Mouse (Mus musculus) thymus, postnatal 10 days (tissue): ENCODE results near the gene Mroh2a.

Experiments used
- DNase-seq, 2 experiments: peaks; one replicate each; pipeline ENCODE4 v3.0.0; 2021; ENCODE audit warnings: low spot score in 2 of 2

Gene Mroh2a

DNA sequence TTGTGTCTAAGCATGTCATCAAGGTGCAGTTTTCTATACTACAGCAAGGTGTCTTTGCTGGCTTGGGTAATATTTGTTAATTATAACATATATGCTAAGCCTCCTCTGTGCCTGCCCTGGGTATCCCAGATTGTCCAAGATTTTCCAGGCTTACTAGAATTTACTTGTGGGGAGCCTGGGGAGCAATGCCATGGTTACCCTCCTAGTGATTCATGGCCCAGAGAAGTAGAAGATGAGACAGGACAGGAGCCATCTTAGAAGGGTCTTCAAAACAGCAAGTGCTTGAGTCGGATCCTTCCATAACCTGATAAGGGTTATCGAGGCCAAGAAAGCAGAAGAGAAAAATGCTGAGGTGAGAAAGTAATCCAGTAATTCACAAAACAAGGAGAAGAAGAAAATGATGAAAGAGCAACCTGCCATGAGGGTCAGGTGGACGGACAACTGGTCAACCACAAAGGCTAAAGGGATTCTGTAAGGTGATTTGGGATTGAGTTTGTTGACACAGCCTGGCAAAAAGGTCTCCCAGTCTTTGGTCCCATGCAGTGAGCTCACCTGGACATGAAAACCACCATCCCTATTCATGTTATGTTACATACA is 64.7 kb downstream of the Mroh2a start:
- DNase-seq: peak in 1 of 2 experiments; percentile 11

DNA sequence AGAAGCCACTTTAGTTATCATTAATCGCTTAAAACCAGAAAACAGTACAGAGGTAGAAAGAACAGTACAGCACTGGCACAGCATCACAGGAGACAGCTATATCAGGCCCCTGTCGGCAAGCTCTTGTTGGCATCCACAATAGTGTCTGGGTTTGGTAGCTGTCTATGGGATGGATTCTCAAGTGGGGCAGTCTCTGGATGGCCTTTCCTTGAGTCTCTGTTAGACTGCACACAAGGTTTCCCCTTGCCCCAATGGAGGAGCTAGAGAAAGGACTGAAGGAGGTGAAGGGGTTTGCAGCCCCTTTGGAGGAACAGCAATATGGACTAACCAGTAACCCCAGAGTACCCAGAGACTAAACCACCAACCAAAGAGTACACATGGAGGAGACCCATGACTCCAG is 65.3 kb downstream of the Mroh2a start:
- peak in 1 of 2 experiments; percentile 6 for DNase-seq

DNA sequence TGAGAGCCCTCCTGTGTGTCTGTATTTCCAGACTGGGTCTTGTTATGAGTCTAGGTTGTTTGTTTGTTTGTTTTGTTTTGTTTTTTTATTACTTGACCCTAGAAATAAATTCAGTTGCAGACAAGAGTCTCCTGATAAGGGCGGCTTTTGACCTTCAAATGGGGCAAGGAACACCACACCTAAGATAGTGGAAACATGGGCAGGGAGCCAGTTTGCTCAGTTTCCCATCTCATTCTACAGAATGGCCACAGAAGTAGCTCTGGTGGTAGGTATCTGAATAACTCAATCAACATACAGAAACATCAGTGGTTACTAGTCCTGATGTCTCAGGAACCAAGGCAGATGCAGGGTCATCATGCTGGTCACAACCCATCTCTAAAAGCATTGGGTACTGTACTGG is 67.9 kb downstream of the Mroh2a start:
- DNase-seq: peak in 1 of 2 experiments; percentile 7

DNA sequence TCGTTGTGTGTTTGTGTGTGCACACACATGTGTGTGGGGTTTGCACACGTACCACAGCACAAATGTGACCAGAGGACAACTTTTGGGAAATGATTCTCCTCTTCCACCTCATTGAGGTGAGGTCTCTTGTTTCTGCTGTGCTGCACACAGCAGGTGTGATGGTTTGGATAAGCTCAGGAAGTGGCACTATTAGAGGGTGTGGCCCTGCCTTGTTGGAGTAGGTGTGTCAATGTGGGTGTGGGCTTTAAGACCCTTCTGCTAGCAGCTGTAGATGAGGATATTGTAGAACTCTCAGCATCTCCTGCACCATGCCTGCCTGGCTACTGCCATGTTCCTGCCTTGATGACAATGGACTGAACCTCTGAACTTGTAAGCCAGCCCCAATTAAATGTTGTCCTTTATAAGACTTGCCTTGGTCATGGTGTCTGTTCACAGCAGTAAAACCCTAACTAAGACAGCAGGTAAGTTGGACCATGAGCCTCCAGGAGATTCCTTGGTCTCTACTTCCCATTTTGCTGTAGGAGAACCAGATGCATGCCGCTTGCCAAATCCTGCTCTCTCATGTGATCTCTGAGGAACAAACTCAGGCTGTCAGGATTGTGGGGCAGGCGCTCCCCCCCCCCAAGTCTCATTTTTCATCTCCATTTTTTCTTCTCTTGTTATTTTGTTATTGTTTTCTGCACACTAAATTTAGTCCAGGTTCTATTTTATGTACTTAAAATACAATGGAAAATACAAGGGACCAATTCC is 69.6 kb downstream of the Mroh2a start:
- peak in 1 of 2 experiments; percentile 6 for DNase-seq

DNA sequence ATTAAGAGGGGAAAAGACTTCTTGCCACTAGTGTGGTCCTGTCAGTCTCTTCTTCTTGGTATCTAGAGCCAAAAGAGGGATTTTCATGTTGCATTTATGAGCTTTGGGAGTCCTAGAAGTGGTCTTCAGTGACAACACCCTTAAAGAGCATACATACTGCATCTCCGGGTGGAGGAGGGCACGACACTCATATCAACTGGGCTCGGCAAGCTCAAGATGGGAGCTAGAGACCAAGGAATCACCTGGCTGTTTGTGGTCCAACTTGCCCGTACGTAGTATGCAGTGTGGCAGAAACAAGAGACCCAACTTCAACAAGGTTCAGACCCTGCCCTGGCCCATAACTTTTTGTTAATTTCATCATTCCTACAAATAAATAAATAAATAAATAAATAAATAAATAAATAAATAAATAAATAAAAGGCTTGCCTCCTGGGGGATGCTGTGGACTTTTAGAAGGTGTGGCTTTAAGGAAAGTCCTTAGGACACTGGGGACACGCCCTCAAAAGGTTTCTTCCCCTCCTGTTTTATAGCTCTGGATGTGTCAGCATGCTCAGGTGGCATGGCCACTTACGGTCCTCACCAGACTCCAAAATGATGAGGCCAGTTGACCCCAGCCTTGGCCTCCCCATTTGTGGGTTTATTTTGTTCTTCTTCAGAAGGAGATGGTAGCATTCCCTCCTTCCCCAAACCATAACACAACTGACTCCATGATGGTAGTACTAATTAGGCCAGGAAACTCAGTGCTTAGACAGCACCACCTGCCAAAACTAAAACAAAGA is 70.9 kb downstream of the Mroh2a start:
- peak in 1 of 2 experiments; percentile 13 for DNase-seq

DNA sequence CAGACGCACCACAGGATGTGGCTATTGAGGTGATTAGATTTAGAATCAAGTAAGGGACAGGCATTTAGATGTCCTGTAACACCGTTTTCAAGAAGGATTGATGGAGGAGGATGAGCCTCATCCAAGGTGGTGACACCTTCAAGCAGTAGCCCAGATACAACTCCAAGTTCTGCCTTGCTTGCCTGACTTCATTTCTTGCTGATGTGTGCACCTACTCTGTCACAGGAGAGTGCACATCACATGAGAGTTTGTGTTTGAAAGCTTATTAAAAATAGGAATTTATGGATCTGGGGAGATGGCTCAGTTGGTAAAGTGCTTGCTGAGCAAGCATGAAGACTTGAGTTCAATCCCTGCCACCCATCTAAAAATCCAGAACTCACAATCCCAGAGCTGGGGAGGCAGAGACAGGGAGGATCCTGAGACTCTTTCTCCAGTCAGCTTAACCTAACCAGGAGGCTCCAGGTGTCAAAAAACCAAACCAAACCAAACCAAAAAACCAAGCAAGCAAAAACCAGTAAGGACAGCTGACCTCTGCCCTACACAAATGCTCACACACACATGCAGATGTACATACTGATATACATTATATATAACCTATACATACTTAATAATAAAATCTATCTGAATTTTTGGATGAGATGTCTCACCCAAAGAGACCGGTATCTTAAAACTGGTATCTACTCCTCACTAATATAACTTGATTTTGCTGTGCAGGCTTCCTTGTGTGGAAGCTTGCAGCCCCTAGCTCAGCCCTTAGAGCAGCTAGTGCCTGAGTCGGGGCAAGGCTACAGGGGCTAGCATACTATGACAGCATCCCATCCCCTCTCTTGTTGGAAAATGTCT is 72.1 kb downstream of the Mroh2a start:
- DNase-seq: peak in 1 of 2 experiments; percentile 12

DNA sequence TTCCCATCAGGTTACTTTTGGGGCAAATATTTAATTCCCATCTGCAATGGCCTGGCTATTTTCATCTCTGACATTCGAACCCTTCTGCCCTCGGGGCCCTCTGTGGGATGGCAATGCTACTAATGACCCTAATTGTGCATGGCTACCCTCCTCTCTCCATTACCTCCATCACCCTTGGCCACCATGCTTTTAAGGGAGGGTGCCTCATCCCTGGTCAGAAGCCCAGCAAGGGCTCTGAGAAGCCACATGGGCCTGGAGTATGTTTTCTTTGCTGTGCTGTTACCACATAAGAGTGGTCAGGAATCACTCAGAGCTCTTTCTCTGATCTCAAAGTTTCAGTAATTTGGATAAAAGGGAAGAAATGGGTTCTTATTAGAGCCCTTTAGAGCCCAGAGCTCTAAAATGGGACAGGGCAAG is 72.8 kb downstream of the Mroh2a start:
- DNase-seq: peak in 1 of 2 experiments; percentile 8

DNA sequence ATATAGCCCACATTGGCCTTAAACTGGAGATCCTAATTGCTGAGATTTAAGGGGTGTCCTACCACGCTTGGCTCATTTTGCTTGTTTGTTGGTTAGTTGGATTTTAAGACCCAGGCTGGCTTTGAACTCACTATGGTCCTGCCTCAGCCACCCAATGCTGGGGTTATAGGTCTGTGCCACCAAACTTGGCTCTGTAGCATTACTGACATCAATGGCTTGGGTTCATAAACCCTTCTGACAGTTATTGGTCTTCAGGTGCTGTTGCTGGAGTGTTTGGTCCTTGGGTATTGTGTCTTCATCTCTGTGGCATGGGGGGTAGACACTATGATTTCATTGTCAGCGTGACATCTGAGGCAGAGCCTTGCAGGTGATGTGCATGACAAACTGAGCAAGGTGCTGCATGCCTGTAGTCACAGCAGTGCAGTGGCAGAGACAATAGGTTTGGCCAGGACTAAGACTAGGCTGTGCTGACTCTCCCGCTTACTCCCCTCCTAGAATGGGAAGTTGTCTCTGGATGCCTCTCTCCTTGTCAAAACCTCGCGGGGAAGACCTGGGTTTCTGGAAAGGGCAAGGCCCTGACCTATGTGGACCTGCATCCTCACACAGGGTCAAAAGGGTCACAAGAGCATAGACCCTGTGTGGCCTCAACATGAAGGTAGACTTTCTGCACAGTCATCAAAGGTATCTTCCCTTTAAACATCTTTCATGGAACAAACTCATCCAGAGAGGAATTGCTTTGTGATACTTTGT is 73.7 kb downstream of the Mroh2a start:
- peak in 1 of 2 experiments; percentile 23 for DNase-seq

DNA sequence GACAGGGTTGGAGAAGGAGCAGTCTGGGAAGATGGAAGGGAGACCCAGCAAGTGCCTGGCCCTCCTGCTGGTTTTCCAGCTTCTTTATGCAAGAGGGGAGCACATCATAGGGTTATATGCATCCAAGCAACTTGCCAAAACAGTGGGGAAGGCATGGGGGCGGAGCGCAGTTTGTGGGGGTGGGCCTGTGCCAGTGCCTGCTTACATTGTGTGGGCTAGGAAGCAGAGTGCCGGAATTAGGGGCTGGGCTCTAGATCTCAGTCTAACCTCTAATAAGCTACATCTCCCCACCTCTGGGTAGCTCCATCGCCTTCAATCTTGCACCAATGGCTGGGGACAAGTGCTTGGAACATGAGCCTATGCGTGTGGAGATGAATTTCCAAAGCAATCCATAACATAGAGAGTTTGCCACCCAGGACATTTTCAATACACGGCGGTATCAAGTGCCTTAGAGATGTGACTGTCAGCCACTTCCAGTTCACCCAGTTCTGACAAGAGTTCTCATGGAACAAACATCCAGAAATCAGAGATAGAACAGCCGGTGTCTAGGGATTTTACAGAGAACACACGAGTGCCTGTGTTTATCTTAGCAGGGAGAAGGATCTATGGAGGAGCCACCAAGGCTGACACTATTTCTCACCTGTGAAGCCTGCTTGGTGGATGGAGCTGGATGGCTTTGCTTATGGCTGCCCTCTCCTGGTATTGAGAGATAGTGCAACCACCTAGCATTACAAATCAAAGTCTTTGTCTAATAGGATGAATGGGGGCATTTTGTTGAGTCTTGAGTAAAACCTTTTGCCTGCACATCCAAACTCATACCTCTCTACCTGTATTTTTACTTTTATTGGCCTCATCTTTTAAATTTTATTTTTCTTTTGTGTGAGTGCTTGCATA is 74.6 kb downstream of the Mroh2a start:
- DNase-seq: peak in 1 of 2 experiments; percentile 26

DNA sequence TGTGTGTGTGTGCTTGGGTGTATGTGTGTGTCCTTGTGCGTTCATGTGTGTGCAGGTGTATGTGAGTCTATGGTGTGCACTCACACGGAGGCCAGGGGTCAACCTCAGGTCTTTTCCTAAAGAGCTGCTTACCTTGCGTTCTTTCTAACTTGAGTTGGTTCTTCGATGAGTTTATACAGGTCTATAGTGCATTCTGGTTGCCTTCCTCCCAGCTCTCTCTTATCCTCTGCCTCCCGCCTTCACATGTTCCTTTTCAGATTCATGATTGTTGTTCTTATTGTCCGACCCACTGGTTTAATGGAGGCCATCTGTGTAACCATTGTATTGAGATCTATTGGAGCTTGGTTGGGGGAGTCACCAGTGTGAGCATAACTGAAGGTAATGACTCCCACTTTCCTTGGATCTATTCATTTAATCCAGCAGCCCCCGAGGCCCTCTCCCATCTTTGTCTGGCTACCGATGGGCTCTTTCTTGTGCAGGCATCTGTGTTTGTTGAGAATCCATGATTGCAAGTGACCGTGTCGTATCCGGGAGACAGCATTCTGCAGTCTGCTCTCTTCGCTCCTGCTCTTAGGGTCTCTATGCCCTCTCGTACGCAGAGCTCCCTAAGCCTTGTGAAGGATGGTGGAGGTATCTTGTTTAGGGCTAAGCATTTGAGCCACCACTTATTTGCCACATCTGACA is 75.4 kb downstream of the Mroh2a start:
- DNase-seq: peak in 1 of 2 experiments; percentile 14

DNA sequence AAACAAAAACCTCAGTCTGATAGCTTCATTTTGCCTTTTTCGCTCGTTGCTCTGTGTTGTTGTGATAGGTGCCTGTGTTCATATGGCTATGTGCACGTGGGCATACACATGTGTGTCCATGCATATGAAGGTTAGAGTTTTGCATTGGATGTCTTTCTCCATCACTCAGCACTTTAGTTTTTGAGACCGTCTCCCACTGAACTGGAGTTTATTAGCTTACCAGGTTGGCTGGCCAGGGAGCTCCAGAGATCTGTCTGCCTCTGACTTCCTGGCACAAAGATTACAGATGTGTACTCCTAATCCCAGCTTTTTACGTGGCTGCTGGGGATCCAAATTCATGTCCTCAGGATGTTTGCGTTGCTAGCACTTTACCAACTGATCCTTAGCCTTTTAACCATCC is 77.0 kb downstream of the Mroh2a start:
- peak in 1 of 2 experiments; percentile 4 for DNase-seq

DNA sequence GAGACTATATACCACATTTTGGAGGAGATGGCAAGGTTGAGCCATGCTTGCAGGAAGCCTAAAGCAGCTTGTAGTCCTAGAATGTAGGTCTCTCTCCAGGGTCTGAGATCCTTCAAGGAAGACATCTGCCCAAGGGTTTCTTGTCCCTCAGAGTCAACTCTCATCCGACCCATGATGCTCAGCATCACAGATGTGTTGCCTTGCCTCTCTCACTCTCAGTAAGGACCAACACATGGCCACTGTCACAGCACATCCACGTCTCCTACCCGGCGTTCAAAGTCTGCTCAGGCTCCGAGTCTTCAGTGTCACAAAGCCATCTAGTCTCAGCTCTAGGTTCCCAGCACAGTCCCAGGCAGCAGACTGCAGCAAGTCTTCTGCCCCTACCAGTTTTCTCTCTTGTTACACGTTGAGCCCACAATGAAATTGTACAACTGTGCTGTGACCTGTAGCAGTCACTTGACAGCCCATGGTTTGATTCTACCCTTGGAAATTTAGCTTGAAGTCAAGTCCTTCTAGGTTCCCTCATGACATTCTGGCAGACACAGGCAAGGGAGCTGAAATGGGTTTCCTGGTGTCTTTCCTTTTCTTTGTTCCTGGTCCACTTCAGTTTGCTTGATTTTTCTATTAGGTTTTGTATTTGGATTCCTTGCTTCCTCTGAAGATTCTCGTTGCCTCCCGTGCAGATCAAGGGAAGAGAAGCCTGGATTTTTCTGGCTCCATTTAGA is 77.6 kb downstream of the Mroh2a start:
- peak in 1 of 2 experiments; percentile 10 for DNase-seq

DNA sequence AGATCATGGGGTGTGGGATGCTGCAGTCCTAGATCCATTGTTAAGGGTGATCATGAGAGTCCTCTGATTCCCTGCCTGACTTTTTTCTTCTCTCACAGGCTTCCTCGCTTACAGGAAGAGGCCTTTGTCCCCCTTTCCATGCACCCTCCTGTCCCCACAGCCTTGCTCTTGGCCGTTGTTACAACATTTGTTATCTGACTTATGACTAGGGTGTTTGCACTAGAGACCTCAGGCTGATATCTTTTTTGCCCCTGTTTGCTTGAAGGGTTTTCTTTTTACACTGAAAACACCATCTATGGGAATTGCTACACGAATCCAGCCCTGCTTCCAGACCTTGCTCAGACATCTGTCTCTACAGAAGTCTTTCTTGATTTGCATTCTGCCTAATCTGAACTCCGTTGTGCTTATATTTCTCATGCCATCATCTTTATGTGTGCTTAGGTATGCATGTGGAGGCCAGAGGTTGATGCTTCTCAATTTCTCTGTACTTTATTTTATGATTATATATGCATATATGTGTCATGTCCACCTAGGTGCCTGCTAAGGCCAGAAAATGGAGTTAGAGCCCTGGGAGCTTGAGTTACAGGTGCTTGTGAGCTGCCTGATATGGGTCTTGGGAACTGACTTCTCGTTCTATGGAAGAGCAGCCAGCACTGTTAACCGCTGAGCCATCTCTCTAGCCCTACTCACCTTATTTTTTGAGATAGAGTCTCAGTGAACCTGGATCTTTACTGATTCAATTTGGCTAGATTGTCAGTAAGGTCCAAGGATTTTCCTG is 78.4 kb downstream of the Mroh2a start:
- peak in 1 of 2 experiments; percentile 10 for DNase-seq

DNA sequence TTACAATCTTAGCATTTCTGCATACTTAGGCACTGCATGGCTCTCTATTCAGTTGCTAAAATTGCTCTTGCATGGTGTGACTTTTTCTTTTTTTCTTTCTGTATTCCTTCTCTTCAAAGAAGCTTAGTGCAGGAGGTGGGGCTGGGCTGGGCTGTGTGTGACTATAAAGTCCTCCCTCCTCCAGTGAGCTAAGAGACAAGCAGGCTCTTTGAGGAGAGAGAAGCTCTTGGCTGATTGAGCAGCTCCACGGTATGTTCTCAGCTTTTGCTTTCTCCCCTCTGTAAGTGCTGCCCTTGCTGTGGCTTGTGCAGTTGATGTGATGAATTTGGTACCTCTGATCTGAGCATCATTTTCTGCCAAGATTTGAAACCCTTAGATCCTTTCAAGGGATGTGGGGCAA is 79.8 kb downstream of the Mroh2a start:
- DNase-seq: peak in 1 of 2 experiments; percentile 16

DNA sequence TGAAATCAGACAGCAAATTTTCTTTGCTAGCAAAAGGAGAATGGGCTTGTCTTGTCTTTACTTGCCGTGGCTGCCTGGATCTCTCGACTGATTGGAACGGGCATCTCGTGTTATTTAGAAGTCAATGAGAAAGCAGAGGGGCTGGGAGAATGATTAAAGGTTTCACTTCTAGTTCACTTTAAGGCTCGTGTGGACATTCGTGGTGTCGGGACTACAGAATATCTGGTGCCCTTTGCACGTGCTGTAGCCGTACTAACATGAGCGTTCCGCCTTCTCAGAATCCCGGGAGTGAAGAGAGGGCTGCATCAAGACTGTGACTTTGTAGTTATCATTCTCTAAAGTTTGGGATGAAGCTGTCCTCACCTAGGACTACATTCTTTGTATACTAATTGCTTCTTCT is 80.4 kb downstream of the Mroh2a start:
- DNase-seq: peak in 1 of 2 experiments; percentile 7

DNA sequence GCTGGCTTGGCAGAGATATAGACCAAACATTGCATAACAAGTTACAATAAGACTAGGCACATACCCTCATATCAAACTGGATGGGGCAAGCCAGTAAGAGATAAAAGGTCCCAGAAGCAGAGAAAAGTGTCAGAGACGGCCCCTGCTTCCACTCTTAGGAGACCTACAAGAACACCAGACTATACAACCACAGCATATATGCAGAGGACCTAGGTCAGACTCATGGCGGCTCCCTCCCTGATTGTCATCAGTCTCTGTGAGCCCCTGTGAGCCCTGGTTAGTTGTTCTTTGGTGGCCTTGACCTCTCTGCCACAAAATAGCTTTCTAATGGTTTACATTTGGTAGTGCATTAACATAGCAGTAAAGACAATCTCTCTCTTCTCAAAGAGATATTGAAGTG is 82.2 kb downstream of the Mroh2a start:
- peak in 1 of 2 experiments; percentile 8 for DNase-seq

DNA sequence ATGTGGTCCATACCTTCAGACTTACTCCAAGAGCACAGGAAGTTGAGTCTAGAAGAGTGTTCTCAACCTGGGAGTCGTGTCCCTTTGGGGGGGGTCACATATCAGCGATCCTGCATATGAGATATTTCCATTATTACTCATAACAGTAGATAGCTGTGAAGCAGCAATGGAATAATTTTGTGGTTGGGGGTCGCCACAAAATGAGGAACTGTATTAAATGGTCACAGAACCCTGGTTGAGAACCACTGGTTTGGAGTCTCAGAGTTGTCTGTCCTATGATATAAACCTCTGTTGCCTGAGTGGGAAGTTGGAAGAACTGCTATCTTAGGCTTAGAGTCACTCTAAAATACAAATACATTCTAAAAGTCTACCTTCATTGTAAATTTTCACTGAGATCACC is 83.1 kb downstream of the Mroh2a start:
- DNase-seq: no peak

DNA sequence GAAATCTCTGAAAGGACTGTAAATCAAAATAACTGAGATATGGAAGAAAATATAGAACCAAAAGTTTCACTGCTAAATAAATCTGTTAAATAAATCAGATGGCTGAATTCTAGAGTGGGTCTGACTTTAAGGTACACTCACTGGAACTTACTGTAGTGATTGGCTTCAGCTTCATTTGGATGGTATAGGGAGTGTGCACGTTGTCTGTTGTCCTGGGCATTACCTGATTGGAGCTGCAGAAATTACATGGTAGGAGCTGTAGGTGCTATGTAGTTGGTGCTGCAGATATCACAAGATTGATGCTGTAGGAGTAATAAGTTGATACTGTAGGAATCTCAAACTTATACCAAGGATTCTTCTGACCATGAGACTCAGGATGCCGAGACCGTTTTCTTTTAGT is 83.6 kb downstream of the Mroh2a start:
- no peak for DNase-seq
